ENCODE assay signal across 19 mouse cellular contexts in the genomic region with DNA sequence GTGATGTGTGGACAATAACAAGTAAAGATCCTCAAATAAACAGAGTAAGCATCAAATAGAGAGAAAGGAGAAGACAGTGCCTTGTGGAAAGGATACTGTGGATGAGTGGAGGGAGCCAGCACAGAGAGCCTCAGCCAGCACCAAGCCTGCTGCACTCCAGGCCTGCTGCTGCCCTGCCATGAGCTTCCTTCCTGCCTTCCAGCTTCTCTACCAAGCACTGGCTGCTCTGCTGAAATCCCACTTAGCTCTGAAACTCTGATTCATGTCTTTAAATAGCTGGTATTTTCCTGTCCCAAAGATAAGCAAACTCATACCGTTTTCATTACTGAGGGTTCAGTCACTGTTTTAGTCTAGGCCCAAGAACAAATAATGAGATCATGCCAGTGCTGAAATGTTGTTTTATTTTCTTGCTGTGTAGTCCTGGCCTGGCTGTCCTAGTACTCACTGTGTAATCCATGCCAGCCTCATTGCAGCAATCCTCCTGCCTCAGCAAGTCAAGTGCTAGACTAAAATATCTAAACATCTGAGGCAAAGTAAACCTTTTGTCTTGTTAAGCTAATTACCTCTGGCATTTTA. TPM values are rescaled to one million over a fixed set of nuclear protein-coding genes. Genes with fewer than 3 reads are reported as not detected.
DNase-seq lines count a peak whose midpoint lies in the region; ATAC-seq and TF ChIP-seq lines count a peak whose summit lies in the region.
"Had no signal": no experiment of that assay in that cellular context is flagged by ENCODE, and none has a peak within 500 bp of the region (broad histone marks: within the 10 kb centered on the region; RNA-seq: fewer than 3 reads in every experiment).

No protein-coding gene starts in this region.

- H3K9me3 ChIP-seq in heart, embryonic 14.5 days (ENCODE audit: control insufficient read depth, low read length), result no peaks in the 10 kb centered on the region
- no peaks in the 10 kb centered on the region for H3K9me3 ChIP-seq in heart, embryonic 10.5 days
- H3K9me3 ChIP-seq in liver, postnatal 0 days (ENCODE audit: low read length), result no peaks in the 10 kb centered on the region
- no peaks in the 10 kb centered on the region for H3K9me3 ChIP-seq in liver, embryonic 11.5 days (ENCODE audit: control insufficient read depth, low read length)
- H3K9me3 ChIP-seq: embryonic facial prominence, embryonic 15.5 days; hindbrain, embryonic 10.5 days; limb, embryonic 15.5 days; midbrain, embryonic 10.5 days had no signal

- DNase-seq in cerebellum, adult 18-20 months, result peak; percentile 42 to 53
- no peak for DNase-seq in cerebellum, adult 11-12 months
- no peak for DNase-seq in heart, embryonic 10.5 days (ENCODE audit: low spot score)
- no peak for DNase-seq in liver, postnatal 0 days
- DNase-seq in liver, embryonic 11.5 days (ENCODE audit: low spot score), result no peak
- DNase-seq in brain, adult 2 months (ENCODE audit: low read depth, low spot score), result peak; percentile 82
- DNase-seq in layer of hippocampus, adult 9-10 months (ENCODE audit: low spot score), result no peak
- DNase-seq: embryo, embryonic 11 days; gastrocnemius, postnatal 25 days; kidney, adult 18-20 months; kidney, postnatal 14 days; lung, postnatal 14 days; right cerebral cortex, postnatal 4 days; thymus, postnatal 36 days had no signal

- H3K27me3 ChIP-seq in heart, embryonic 14.5 days (ENCODE audit: control insufficient read depth, insufficient read depth, low read length), result no peaks in the 10 kb centered on the region
- no peaks in the 10 kb centered on the region for H3K27me3 ChIP-seq in heart, embryonic 10.5 days (ENCODE audit: insufficient read depth, poor library complexity, severe bottlenecking)
- no peaks in the 10 kb centered on the region for H3K27me3 ChIP-seq in liver, postnatal 0 days (ENCODE audit: insufficient read depth, low read length)
- H3K27me3 ChIP-seq in liver, embryonic 11.5 days (replicated peaks; ENCODE audit: control insufficient read depth, insufficient read depth, low read length), result no peaks in the 10 kb centered on the region
- H3K27me3 ChIP-seq: embryonic facial prominence, embryonic 15.5 days; limb, embryonic 15.5 days had no signal

- ATAC-seq in heart, embryonic 14.5 days (ENCODE audit: insufficient number of reproducible peaks, insufficient read depth, low FRiP score, low read depth), result no peak
- 0 out of 2 replicates have a peak, but pooled peaks have one; percentile 13 for ATAC-seq in liver, postnatal 0 days
- ATAC-seq in liver, embryonic 11.5 days (replicated peaks; ENCODE audit: low FRiP score), result no peak

- peaks cover 11% of the 10 kb centered on the region for H3K36me3 ChIP-seq in heart, embryonic 14.5 days (ENCODE audit: control insufficient read depth, insufficient read depth, low read length)
- no peaks in the 10 kb centered on the region for H3K36me3 ChIP-seq in heart, embryonic 10.5 days
- H3K36me3 ChIP-seq in liver, postnatal 0 days (replicated peaks; ENCODE audit: insufficient read depth, low read length), result no peaks in the 10 kb centered on the region
- H3K36me3 ChIP-seq in liver, embryonic 11.5 days (ENCODE audit: control insufficient read depth, insufficient read depth, low read length), result no peaks in the 10 kb centered on the region
- H3K36me3 ChIP-seq: embryonic facial prominence, embryonic 15.5 days; hindbrain, embryonic 10.5 days; midbrain, embryonic 10.5 days had no signal

- H3K4me2 ChIP-seq in heart, embryonic 14.5 days (ENCODE audit: low read length), result no peak overlapping the region
- no peak overlapping the region for H3K4me2 ChIP-seq in liver, postnatal 0 days (ENCODE audit: low read depth, low read length)
- H3K4me2 ChIP-seq in liver, embryonic 11.5 days, result no peak overlapping the region
- H3K4me2 ChIP-seq: embryonic facial prominence, embryonic 15.5 days; limb, embryonic 15.5 days had no signal

- TF ChIP-seq EP300 in liver, postnatal 0 days (IDR thresholded peaks at IDR 0.05; ENCODE audit: low read depth), result no peak

- no peak for TF ChIP-seq CTCF in liver, postnatal 0 days (IDR thresholded peaks at IDR 0.05; ENCODE audit: low read depth)

- peak overlapping the region; percentile 16; the same call in 1 of the 2 replicates for H3K9ac ChIP-seq in heart, embryonic 14.5 days (ENCODE audit: low read length)
- H3K9ac ChIP-seq in liver, postnatal 0 days (replicated peaks), result no peak overlapping the region
- H3K9ac ChIP-seq in liver, embryonic 11.5 days (ENCODE audit: low read depth, low read length), result no peak overlapping the region
- H3K9ac ChIP-seq: embryonic facial prominence, embryonic 15.5 days; limb, embryonic 15.5 days had no signal

- H3K4me1 ChIP-seq in heart, embryonic 14.5 days (ENCODE audit: control insufficient read depth in 2 of 2, insufficient read depth in 2 of 2, low read length in 2 of 2), result peaks cover 4 to 15% of the 10 kb centered on the region in 2 experiments
- H3K4me1 ChIP-seq in heart, embryonic 10.5 days, result no peaks in the 10 kb centered on the region
- H3K4me1 ChIP-seq in liver, postnatal 0 days (ENCODE audit: insufficient read depth), result no peaks in the 10 kb centered on the region
- no peaks in the 10 kb centered on the region for H3K4me1 ChIP-seq in liver, embryonic 11.5 days (replicated peaks; ENCODE audit: control insufficient read depth, insufficient read depth, low read length)
- H3K4me1 ChIP-seq: embryonic facial prominence, embryonic 15.5 days; hindbrain, embryonic 10.5 days; limb, embryonic 15.5 days; midbrain, embryonic 10.5 days had no signal

- peak overlapping the region; percentile 72 to 74 for H3K27ac ChIP-seq in heart, embryonic 14.5 days (replicated peaks in 1 of 2; ENCODE audit: control insufficient read depth in 1 of 2, insufficient read depth in 1 of 2, low read depth in 2 of 2, low read length in 2 of 2)
- H3K27ac ChIP-seq in heart, embryonic 10.5 days, result no peak overlapping the region
- H3K27ac ChIP-seq in liver, postnatal 0 days (ENCODE audit: low read depth), result no peak overlapping the region
- no peak overlapping the region for H3K27ac ChIP-seq in liver, embryonic 11.5 days (ENCODE audit: low read depth, low read length)
- H3K27ac ChIP-seq: embryonic facial prominence, embryonic 15.5 days; hindbrain, embryonic 10.5 days; limb, embryonic 15.5 days; midbrain, embryonic 10.5 days had no signal

- no peak overlapping the region for H3K4me3 ChIP-seq in heart, embryonic 14.5 days (ENCODE audit: control insufficient read depth in 1 of 2, insufficient read depth in 1 of 2, low read depth in 1 of 2, low read length in 2 of 2)
- no peak overlapping the region for H3K4me3 ChIP-seq in heart, embryonic 10.5 days
- no peak overlapping the region for H3K4me3 ChIP-seq in liver, postnatal 0 days (ENCODE audit: low read depth, low read length)
- no peak overlapping the region for H3K4me3 ChIP-seq in liver, embryonic 11.5 days (ENCODE audit: low read depth, low read length)
- H3K4me3 ChIP-seq: embryonic facial prominence, embryonic 15.5 days; hindbrain, embryonic 10.5 days; limb, embryonic 15.5 days; midbrain, embryonic 10.5 days had no signal

- WGBS in heart, embryonic 14.5 days, result 0% methylated on average over 1 of the region's 1 CpGs
- 15% methylated on average over 1 of the region's 1 CpGs for WGBS in heart, embryonic 10.5 days
- 14% methylated on average over 1 of the region's 1 CpGs for WGBS in liver, postnatal 0 days (ENCODE audit: insufficient replicate concordance)
- 23% methylated on average over 1 of the region's 1 CpGs for WGBS in liver, embryonic 11.5 days

RNA-seq across cellular contexts. Expression of gene Gnai1, which starts 52.8 kb away (rescaled TPM):
- 30.2 and 31.1 TPM in 2 replicates for polyA plus RNA-seq in heart, embryonic 14.5 days (2014; fragmentation: Nextera tagmentation; extraction: Ambion mirVana)
- polyA plus RNA-seq in heart, embryonic 10.5 days (2016; fragmentation: Nextera tagmentation; extraction: Ambion mirVana), result 17.8 and 21.2 TPM in 2 replicates
- polyA plus RNA-seq in liver, postnatal 0 days (2015; fragmentation: Nextera tagmentation; extraction: Ambion mirVana), result 1.6 and 1.7 TPM in 2 replicates
- polyA plus RNA-seq in liver, embryonic 11.5 days (2014; fragmentation: Nextera tagmentation; extraction: Ambion mirVana), result 7.4 and 7.5 TPM in 2 replicates

Comparison
In these comparisons a context has a peak if more than half of its experiments do, and no peak if none do; other contexts are left out.
1. DNase-seq: peak in cerebellum, adult 18-20 months (2 of 2) and brain, adult 2 months (single experiment); none in cerebellum, adult 11-12 months (single experiment), heart, embryonic 10.5 days (single experiment), liver, postnatal 0 days (single experiment), liver, embryonic 11.5 days (single experiment) and layer of hippocampus, adult 9-10 months (single experiment).
2. H3K27ac ChIP-seq: peak in heart, embryonic 14.5 days (2 of 2); none in heart, embryonic 10.5 days (single experiment), liver, postnatal 0 days (single experiment) and liver, embryonic 11.5 days (single experiment).